Mouse (Mus musculus): Measurements from ENCODE around the gene Lgmn. TPM values are rescaled to one million over a fixed set of nuclear protein-coding genes. Genes with fewer than 3 reads are reported as not detected.

Gene Lgmn
- total and polyA plus RNA-seq, 3 experiments, result 2.2 to 8.0 TPM; not detected in 1

DNA sequence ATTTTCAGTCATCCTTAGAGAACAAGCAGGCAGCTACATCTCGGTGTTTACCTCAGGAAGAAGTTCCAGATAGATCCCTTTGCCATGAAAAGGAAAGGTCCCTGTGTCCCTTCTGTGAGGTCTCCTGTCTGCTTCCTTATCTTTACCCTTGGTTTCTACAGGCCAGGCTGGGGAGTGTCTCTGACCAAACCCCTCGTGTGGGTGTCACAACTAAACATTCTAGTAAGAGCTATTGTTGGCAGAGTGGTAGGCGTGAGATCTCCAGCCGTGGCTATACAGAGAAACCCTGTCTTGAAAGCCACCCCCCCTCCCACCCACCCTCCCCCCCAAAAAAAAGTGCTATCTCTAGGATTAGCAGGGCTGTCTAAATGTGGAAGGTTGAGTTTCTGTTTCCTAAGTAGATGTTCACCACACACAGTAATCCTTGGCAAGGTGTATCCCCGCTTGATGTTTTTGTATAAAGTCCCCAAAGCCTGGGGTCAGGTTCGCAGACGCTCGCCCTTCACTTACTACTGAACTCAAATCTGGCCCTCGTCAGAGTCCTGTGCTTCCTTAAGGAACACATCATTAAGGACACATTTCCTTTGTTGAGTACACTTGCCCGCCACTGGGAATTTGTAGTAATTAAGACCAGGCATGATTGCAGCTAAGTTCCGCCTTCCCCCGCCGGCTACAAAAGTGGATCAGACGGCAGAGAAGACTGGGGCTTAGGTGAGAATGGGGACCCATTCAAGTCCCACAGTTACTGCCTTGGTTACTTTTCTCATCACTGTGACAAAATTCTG lies 94.4 kb downstream of the Lgmn start:
- Histone ChIP-seq H3K4me3 (ENCODE audit: control insufficient read depth in 1 of 2, insufficient read depth in 1 of 2, low read depth in 2 of 2, low read length in 2 of 2) (no peak overlapping the region), H3K79me2 (ENCODE audit: control insufficient read depth, insufficient read depth, low read length, poor library complexity) (no peaks in the 10 kb centered on the region), H3K27ac (ENCODE audit: control insufficient read depth, low read depth, low read length) (no peak overlapping the region), H3K27me3 (ENCODE audit: control insufficient read depth in 1 of 2, insufficient read depth in 2 of 2, low read length in 2 of 2) (no peaks in the 10 kb centered on the region), H3K36me3 (ENCODE audit: control insufficient read depth in 1 of 2, insufficient read depth in 2 of 2, low read length in 2 of 2) (no peaks in the 10 kb centered on the region), H3K9me3 (replicated peaks; ENCODE audit: insufficient read depth, low read length) (no peaks in the 10 kb centered on the region), H3K9ac (ENCODE audit: control insufficient read depth, low read depth, low read length, poor library complexity, severe bottlenecking) (no peak overlapping the region), H3K4me1 (ENCODE audit: control insufficient read depth in 1 of 2, insufficient read depth in 2 of 2, low read length in 2 of 2) (no peaks in the 10 kb centered on the region; a peak in 1 of 4 replicates)
- TF ChIP-seq ETS1 (IDR thresholded peaks at IDR 0.05; ENCODE audit: low read depth, low read length), result no peak
- no peak for TF ChIP-seq POLR2A (IDR thresholded peaks at IDR 0.05; ENCODE audit: control insufficient read depth in 1 of 2, insufficient read depth in 1 of 2, low read depth in 1 of 2, low read length in 2 of 2, poor library complexity in 1 of 2)
- no peak for TF ChIP-seq CTCF (IDR thresholded peaks at IDR 0.05 in 2 of 3, conservative IDR thresholded peaks at IDR 0.05 in 1 of 3; ENCODE audit: control insufficient read depth in 1 of 3, insufficient read depth in 1 of 3, low read depth in 2 of 3, low read length in 3 of 3, poor library complexity in 1 of 3, severe bottlenecking in 1 of 3)
- TF ChIP-seq MAFK (IDR thresholded peaks at IDR 0.05; ENCODE audit: borderline replicate concordance, low read depth, low read length), result no peak
- TF ChIP-seq SIN3A (IDR thresholded peaks at IDR 0.05; ENCODE audit: low read length), result no peak
- TF ChIP-seq RCOR1 (IDR thresholded peaks at IDR 0.05; ENCODE audit: low read depth, low read length), result no peak
- no peak for TF ChIP-seq JUND (IDR thresholded peaks at IDR 0.05; ENCODE audit: low read depth, low read length)
- no peak for TF ChIP-seq EP300 (IDR thresholded peaks at IDR 0.05; ENCODE audit: low read depth in 1 of 2, low read length in 2 of 2)
- TF ChIP-seq ZNF384 (IDR thresholded peaks at IDR 0.05; ENCODE audit: low read depth, low read length), result no peak
- no peak for TF ChIP-seq MYC (IDR thresholded peaks at IDR 0.05; ENCODE audit: low read depth, low read length)
- no peak for TF ChIP-seq ELF1 (IDR thresholded peaks at IDR 0.05; ENCODE audit: low read depth, low read length)
- no peak for TF ChIP-seq SMC3 (IDR thresholded peaks at IDR 0.05; ENCODE audit: low read depth, low read length)
- TF ChIP-seq NRF1 (IDR thresholded peaks at IDR 0.05; ENCODE audit: insufficient read depth, low read depth, low read length, poor library complexity, severe bottlenecking), result no peak
- TF ChIP-seq TBP (IDR thresholded peaks at IDR 0.05; ENCODE audit: low read depth, low read length), result no peak
- no peak for TF ChIP-seq GATA1 (IDR thresholded peaks at IDR 0.05; ENCODE audit: low read depth, low read length)
- TF ChIP-seq POLR2AphosphoS5 (IDR thresholded peaks at IDR 0.05; ENCODE audit: borderline replicate concordance, low read depth, low read length), result no peak
- DNase-seq (ENCODE audit: low read depth, low spot score), result no peak

Other genes starting within 250 kb of the Lgmn start
- 14.8 and 17.5 TPM in 2 replicates for gene Rin3, start 156.8 kb downstream of the Lgmn start, total RNA-seq (2012; rRNA removed)
- 10 to 100 TPM in 1 of 2 experiments, not detected in 1; 38.9 TPM for gene Rin3, start 156.8 kb downstream of the Lgmn start, polyA plus RNA-seq (2012; ENCODE audit: insufficient read depth in 1 of 2, insufficient read length in 2 of 2, low read depth in 1 of 2, low replicate concordance in 2 of 2, missing spikeins in 1 of 2)
- 22.3 and 25.9 TPM in 2 replicates for gene Golga5, start 29.3 kb upstream of the Lgmn start, total RNA-seq (2012; rRNA removed)
- gene Golga5, start 29.3 kb upstream of the Lgmn start, polyA plus RNA-seq (2012; ENCODE audit: insufficient read depth in 1 of 2, insufficient read length in 2 of 2, low read depth in 1 of 2, low replicate concordance in 2 of 2, missing spikeins in 1 of 2), result 10 to 100 TPM in 1 of 2 experiments, not detected in 1; 29.3 TPM
- gene Chga, start 115.2 kb upstream of the Lgmn start, total RNA-seq (2012; rRNA removed), result not detected in 2 replicates
- not detected for gene Chga, start 115.2 kb upstream of the Lgmn start, polyA plus RNA-seq (2012; ENCODE audit: insufficient read depth in 1 of 2, insufficient read length in 2 of 2, low read depth in 1 of 2, low replicate concordance in 2 of 2, missing spikeins in 1 of 2)

All from MEL (cell line).